20 mouse cellular contexts compared by ENCODE assay signal in the genomic region with DNA sequence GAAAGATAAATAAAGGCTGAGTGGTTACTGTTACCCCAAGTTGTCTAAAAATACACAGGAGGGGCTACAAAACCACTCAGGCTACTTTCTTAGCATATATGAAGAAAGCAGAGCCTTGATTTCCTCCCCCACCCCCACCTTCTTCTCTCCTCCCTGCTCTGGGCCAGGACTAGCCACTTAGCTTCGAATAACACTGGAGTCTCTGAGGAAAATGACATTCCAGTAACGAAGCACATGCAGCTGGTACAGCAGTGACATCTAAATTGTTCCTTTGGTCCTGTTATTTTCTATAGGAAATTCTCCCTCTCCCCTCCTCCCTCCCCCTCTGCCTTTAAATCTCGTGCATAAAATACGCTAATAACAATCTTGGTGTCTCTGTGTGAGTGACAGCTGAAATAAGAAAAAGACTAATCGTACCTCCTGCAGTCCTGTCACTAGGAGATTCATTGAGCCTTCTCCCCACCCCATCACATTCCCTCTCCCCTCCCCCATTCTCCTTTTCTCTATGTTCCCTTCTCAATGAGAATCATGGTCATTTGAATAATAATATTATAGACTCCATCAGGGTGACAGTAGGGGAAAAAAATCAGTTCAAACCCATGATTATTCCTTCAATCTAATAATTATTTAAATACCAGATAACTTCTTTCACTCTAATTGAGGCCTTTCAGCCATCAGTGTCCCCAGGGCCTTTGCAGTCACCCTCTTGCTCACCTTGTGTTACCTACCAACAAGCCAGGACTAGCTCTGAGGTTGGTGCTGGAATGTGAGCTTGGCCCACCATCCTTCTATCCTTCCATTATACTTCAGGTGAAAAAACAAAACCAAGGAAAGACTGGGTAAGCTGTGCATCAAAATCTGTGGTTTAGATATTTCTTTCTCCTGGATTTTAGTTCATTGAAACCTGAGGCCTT. TPM values are rescaled to one million over a fixed set of nuclear protein-coding genes. Genes with fewer than 3 reads are reported as not detected.
A peak's percentile ranks its signal among the peaks of the same experiment; 100 is the strongest.
DNase-seq lines count a peak whose midpoint lies in the region; ATAC-seq lines count a peak whose summit lies in the region.
"Had no signal": no experiment of that assay in that cellular context is flagged by ENCODE, and none has a peak within 500 bp of the region (broad histone marks: within the 10 kb centered on the region; RNA-seq: fewer than 3 reads in every experiment).

No protein-coding gene starts in this region.

- H3K4me1 ChIP-seq in forebrain, embryonic 11.5 days (replicated peaks; ENCODE audit: control insufficient read depth, insufficient read depth, low read length), result no peaks in the 10 kb centered on the region; the same call in 1 of the 2 replicates
- peaks cover 36% of the 10 kb centered on the region for H3K4me1 ChIP-seq in forebrain, embryonic 10.5 days
- H3K4me1 ChIP-seq in neural tube, embryonic 11.5 days (ENCODE audit: control insufficient read depth, insufficient read depth, low read length), result peaks cover 36% of the 10 kb centered on the region
- H3K4me1 ChIP-seq in neural tube, embryonic 15.5 days, result peaks cover 66% of the 10 kb centered on the region
- peaks cover 16% of the 10 kb centered on the region for H3K4me1 ChIP-seq in hindbrain, embryonic 15.5 days (replicated peaks)

- H3K4me3 ChIP-seq in forebrain, embryonic 11.5 days (ENCODE audit: low read depth, low read length), result no peak overlapping the region
- H3K4me3 ChIP-seq in forebrain, embryonic 10.5 days, result no peak overlapping the region
- H3K4me3 ChIP-seq in neural tube, embryonic 11.5 days (ENCODE audit: low read depth, low read length), result no peak overlapping the region
- H3K4me3 ChIP-seq in neural tube, embryonic 15.5 days (replicated peaks), result no peak overlapping the region
- no peak overlapping the region for H3K4me3 ChIP-seq in hindbrain, embryonic 15.5 days
- H3K4me3 ChIP-seq: embryonic facial prominence, embryonic 13.5 days; limb, embryonic 12.5 days; liver, embryonic 13.5 days; lung, embryonic 15.5 days had no signal

- no peak overlapping the region for H3K27ac ChIP-seq in forebrain, embryonic 11.5 days (ENCODE audit: low read depth, low read length)
- H3K27ac ChIP-seq in forebrain, embryonic 10.5 days, result no peak overlapping the region
- H3K27ac ChIP-seq in neural tube, embryonic 11.5 days (ENCODE audit: low read depth, low read length), result no peak overlapping the region
- no peak overlapping the region for H3K27ac ChIP-seq in neural tube, embryonic 15.5 days (replicated peaks)
- H3K27ac ChIP-seq in hindbrain, embryonic 15.5 days (replicated peaks), result no peak overlapping the region
- H3K27ac ChIP-seq: embryonic facial prominence, embryonic 13.5 days; limb, embryonic 12.5 days; liver, embryonic 13.5 days; lung, embryonic 15.5 days; macrophage had no signal

- no peaks in the 10 kb centered on the region for H3K36me3 ChIP-seq in forebrain, embryonic 11.5 days (ENCODE audit: control insufficient read depth, insufficient read depth, low read length)
- H3K36me3 ChIP-seq in forebrain, embryonic 10.5 days (replicated peaks), result no peaks in the 10 kb centered on the region
- H3K36me3 ChIP-seq in neural tube, embryonic 11.5 days (ENCODE audit: control insufficient read depth, insufficient read depth, low read length), result no peaks in the 10 kb centered on the region
- H3K36me3 ChIP-seq in neural tube, embryonic 15.5 days, result no peaks in the 10 kb centered on the region
- H3K36me3 ChIP-seq in hindbrain, embryonic 15.5 days, result no peaks in the 10 kb centered on the region
- H3K36me3 ChIP-seq: embryonic facial prominence, embryonic 13.5 days; limb, embryonic 12.5 days; liver, embryonic 13.5 days; lung, embryonic 15.5 days had no signal

- no peak for DNase-seq in forebrain, embryonic 11.5 days (ENCODE audit: low spot score)
- DNase-seq in forebrain, embryonic 10.5 days (ENCODE audit: extremely low spot score, low spot score), result no peak
- DNase-seq in neural tube, embryonic 11.5 days (ENCODE audit: low spot score), result no peak
- no peak for DNase-seq in layer of hippocampus, postnatal 25 days (ENCODE audit: extremely low spot score in 1 of 2, low spot score in 1 of 2)
- DNase-seq in thymus, postnatal 36 days, result no peak
- DNase-seq in left cerebral cortex, adult 18-20 months (ENCODE audit: low spot score in 2 of 2), result no peak
- DNase-seq: adrenal gland, adult 2 months; cerebellum, adult 11 months; cerebellum, postnatal 36 days; heart, postnatal 14 days; liver, embryonic 13.5 days; right cerebral cortex, postnatal 4 days; thymus, postnatal 4 days had no signal

- WGBS in forebrain, embryonic 11.5 days, result 20% methylated on average over 5 of the region's 5 CpGs
- 35% methylated on average over 5 of the region's 5 CpGs for WGBS in forebrain, embryonic 10.5 days
- 15% methylated on average over 5 of the region's 5 CpGs for WGBS in neural tube, embryonic 11.5 days
- 12% methylated on average over 5 of the region's 5 CpGs for WGBS in neural tube, embryonic 15.5 days
- 7% methylated on average over 5 of the region's 5 CpGs for WGBS in hindbrain, embryonic 15.5 days

- no peak overlapping the region for H3K9ac ChIP-seq in forebrain, embryonic 11.5 days (ENCODE audit: low read length)
- no peak overlapping the region for H3K9ac ChIP-seq in neural tube, embryonic 11.5 days (ENCODE audit: low read length)
- no peak overlapping the region for H3K9ac ChIP-seq in neural tube, embryonic 15.5 days (replicated peaks)
- H3K9ac ChIP-seq in hindbrain, embryonic 15.5 days, result no peak overlapping the region
- H3K9ac ChIP-seq: embryonic facial prominence, embryonic 13.5 days; limb, embryonic 12.5 days; liver, embryonic 13.5 days; lung, embryonic 15.5 days had no signal

- ATAC-seq in forebrain, embryonic 11.5 days (replicated peaks; ENCODE audit: low FRiP score), result peak; percentile 76
- peak; percentile 45 for ATAC-seq in neural tube, embryonic 11.5 days (ENCODE audit: insufficient read depth, low FRiP score, low TSS enrichment)
- no peak for ATAC-seq in neural tube, embryonic 15.5 days (ENCODE audit: low FRiP score)
- ATAC-seq in hindbrain, embryonic 15.5 days (ENCODE audit: low FRiP score, low read depth), result 0 out of 2 replicates have a peak, but pooled peaks have one; percentile 49
- ATAC-seq: intestine, embryonic 16.5 days had no signal

- H3K9me3 ChIP-seq in forebrain, embryonic 11.5 days (ENCODE audit: control insufficient read depth, low read length), result no peaks in the 10 kb centered on the region
- H3K9me3 ChIP-seq in forebrain, embryonic 10.5 days, result no peaks in the 10 kb centered on the region
- no peaks in the 10 kb centered on the region for H3K9me3 ChIP-seq in neural tube, embryonic 11.5 days (ENCODE audit: control insufficient read depth, low read length)
- no peaks in the 10 kb centered on the region for H3K9me3 ChIP-seq in neural tube, embryonic 15.5 days (replicated peaks)
- H3K9me3 ChIP-seq in hindbrain, embryonic 15.5 days, result no peaks in the 10 kb centered on the region
- H3K9me3 ChIP-seq: embryonic facial prominence, embryonic 13.5 days; limb, embryonic 12.5 days; liver, embryonic 13.5 days; lung, embryonic 15.5 days had no signal

- no peaks in the 10 kb centered on the region for H3K27me3 ChIP-seq in forebrain, embryonic 11.5 days (ENCODE audit: control insufficient read depth, insufficient read depth, low read length)
- H3K27me3 ChIP-seq in forebrain, embryonic 10.5 days (ENCODE audit: poor library complexity, severe bottlenecking), result no peaks in the 10 kb centered on the region
- no peaks in the 10 kb centered on the region for H3K27me3 ChIP-seq in neural tube, embryonic 11.5 days (ENCODE audit: control insufficient read depth, insufficient read depth, low read length)
- H3K27me3 ChIP-seq in neural tube, embryonic 15.5 days (replicated peaks), result no peaks in the 10 kb centered on the region
- H3K27me3 ChIP-seq in hindbrain, embryonic 15.5 days, result no peaks in the 10 kb centered on the region
- H3K27me3 ChIP-seq: embryonic facial prominence, embryonic 13.5 days; limb, embryonic 12.5 days; liver, embryonic 13.5 days; lung, embryonic 15.5 days had no signal

- no peak overlapping the region for H3K4me2 ChIP-seq in forebrain, embryonic 11.5 days (ENCODE audit: low read depth, low read length, severe bottlenecking)
- no peak overlapping the region for H3K4me2 ChIP-seq in neural tube, embryonic 11.5 days (ENCODE audit: low read depth)
- no peak overlapping the region for H3K4me2 ChIP-seq in neural tube, embryonic 15.5 days
- no peak overlapping the region for H3K4me2 ChIP-seq in hindbrain, embryonic 15.5 days
- H3K4me2 ChIP-seq: embryonic facial prominence, embryonic 13.5 days; limb, embryonic 12.5 days; liver, embryonic 13.5 days; lung, embryonic 15.5 days had no signal

RNA-seq across cellular contexts. Expression of a gene that starts 19.6 kb away (rescaled TPM):
- 19.0 and 22.5 TPM in 2 replicates for polyA plus RNA-seq in forebrain, embryonic 11.5 days (2014; fragmentation: Nextera tagmentation; extraction: Ambion mirVana)
- 6.5 and 7.4 TPM in 2 replicates for polyA plus RNA-seq in forebrain, embryonic 10.5 days (2016; fragmentation: Nextera tagmentation; extraction: Ambion mirVana)
- polyA plus RNA-seq in neural tube, embryonic 11.5 days (2014; fragmentation: Nextera tagmentation; extraction: Ambion mirVana), result 24.6 and 26.4 TPM in 2 replicates
- polyA plus RNA-seq in neural tube, embryonic 15.5 days (2015; fragmentation: Nextera tagmentation; extraction: Ambion mirVana), result 37.7 and 42.4 TPM in 2 replicates
- polyA plus RNA-seq in hindbrain, embryonic 15.5 days (2015; fragmentation: Nextera tagmentation; extraction: Ambion mirVana), result 30.7 and 32.8 TPM in 2 replicates
- total RNA-seq in layer of hippocampus, postnatal 25 days (2021), result 10 to 100 TPM; 65.2 to 77.2 TPM
- total RNA-seq in left cerebral cortex, adult 18-20 months (2021), result 10 to 100 TPM; 73.3 to 76.6 TPM
